Mouse (Mus musculus): ENCODE measurements around the gene Ltf.

DNA sequence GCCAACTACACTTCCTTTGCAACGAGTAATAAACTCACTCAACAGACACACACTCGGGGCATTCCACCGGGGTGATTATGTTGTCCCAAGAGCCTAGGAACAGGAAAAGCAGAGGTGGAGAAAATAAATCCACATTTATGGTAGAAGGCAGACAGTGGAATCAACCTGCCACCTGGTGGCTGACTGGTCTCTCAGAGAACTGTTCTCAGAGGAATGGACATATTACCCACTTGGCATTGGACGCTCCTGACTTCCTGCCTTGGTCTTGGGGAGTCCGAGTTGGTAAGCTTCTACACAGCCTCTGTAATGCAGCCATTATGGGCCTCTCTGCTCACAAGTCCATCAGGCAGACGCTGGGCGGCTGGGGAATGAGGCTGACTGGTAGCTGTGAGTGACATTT, 53.1 kb downstream of the Ltf start:
- peak; percentile 59 for TF ChIP-seq CTCF (IDR thresholded peaks at IDR 0.05; ENCODE audit: insufficient read depth, low read length)
- TF ChIP-seq POLR2A (IDR thresholded peaks at IDR 0.05; ENCODE audit: borderline replicate concordance, extremely low read depth, low read depth, low read length) = no peak

Data from lung, adult 2 months (tissue).